Mouse (Mus musculus) cerebellum, adult 8-10 months (tissue): ENCODE results near the gene Tubgcp4.
A peak's percentile ranks its signal among the peaks of the same experiment; 100 is the strongest.
"Not testable (repeated sequence)": the region's sequence is repeated elsewhere in the genome, so short reads cannot be mapped to it uniquely, and the experiment has no call there.

Experiments
- DNase-seq: peaks from one replicate; pipeline ENCODE4 v3.0.0; 2022

Gene Tubgcp4

GRCm38 (mm10) chr2:121170481-121170971 lies at the start of gene Tubgcp4:
Gene Tubgcp4 (plus strand): TSS chr2:121170654.
- DNase-seq: peak; percentile 43

- not testable (repeated sequence) for DNase-seq
These were observed 44.2 kb upstream of the Tubgcp4 start for GRCm38 (mm10) chr2:121126302-121126701.

GRCm38 (mm10) chr2:121127536-121127935 lies 42.9 kb upstream of the Tubgcp4 start:
- DNase-seq: no peak

GRCm38 (mm10) chr2:121128865-121129620 lies 41.4 kb upstream of the Tubgcp4 start:
- DNase-seq: no peak

GRCm38 (mm10) chr2:121132822-121133221 lies 37.6 kb upstream of the Tubgcp4 start:
- no peak for DNase-seq

- DNase-seq: no peak
These were observed 33.1 kb upstream of the Tubgcp4 start for GRCm38 (mm10) chr2:121137371-121137770.

GRCm38 (mm10) chr2:121139266-121140017 lies 31.0 kb upstream of the Tubgcp4 start:
- peak; percentile 45 for DNase-seq

- DNase-seq: peak; percentile 94
These were observed 30.2 kb upstream of the Tubgcp4 start, which contains the start of the genes Adal and Lcmt2 for GRCm38 (mm10) chr2:121140018-121140882. Gene Adal (plus strand): TSS chr2:121140428. Gene Lcmt2 (minus strand): TSS chr2:121140653.

- DNase-seq: peak; percentile 9
These were observed 29.0 kb upstream of the Tubgcp4 start for GRCm38 (mm10) chr2:121141216-121142035.

GRCm38 (mm10) chr2:121142415-121142814 lies 28.0 kb upstream of the Tubgcp4 start:
- DNase-seq: no peak

GRCm38 (mm10) chr2:121149679-121150078 lies 20.8 kb upstream of the Tubgcp4 start:
- no peak for DNase-seq

- no peak for DNase-seq
These were observed 17.4 kb upstream of the Tubgcp4 start for GRCm38 (mm10) chr2:121153100-121153499.

- no peak for DNase-seq
These were observed 1.3 kb upstream of the Tubgcp4 start for GRCm38 (mm10) chr2:121169173-121169572.

- peak; percentile 28 for DNase-seq
These were observed 552 bp upstream of the Tubgcp4 start for GRCm38 (mm10) chr2:121169902-121170301.

GRCm38 (mm10) chr2:121170980-121171742 lies 707 bp downstream of the Tubgcp4 start, which contains the start of gene Zscan29:
Gene Zscan29 (minus strand): TSS chr2:121171125.
- DNase-seq: peak; percentile 83

GRCm38 (mm10) chr2:121178828-121179479 lies 8.5 kb downstream of the Tubgcp4 start:
- no peak for DNase-seq

- peak; percentile 79 for DNase-seq
These were observed 13.0 kb downstream of the Tubgcp4 start for GRCm38 (mm10) chr2:121183431-121183830.

- no peak for DNase-seq
These were observed 13.7 kb downstream of the Tubgcp4 start for GRCm38 (mm10) chr2:121184142-121184541.

- no peak for DNase-seq
These were observed 18.1 kb downstream of the Tubgcp4 start for GRCm38 (mm10) chr2:121188530-121188929.

- no peak for DNase-seq
These were observed 25.0 kb downstream of the Tubgcp4 start for GRCm38 (mm10) chr2:121195466-121195865.
